Mouse (Mus musculus) CD4-positive, CD25-positive, alpha-beta regulatory T cell, adult 4 months (primary cell): ENCODE results near the gene Fndc11. TPM values are rescaled to one million over a fixed set of nuclear protein-coding genes. Genes with fewer than 3 reads are reported as not detected.
"Not testable (repeated sequence)": the region's sequence is repeated elsewhere in the genome, so short reads cannot be mapped to it uniquely, and the experiment has no call there.

Experiments
- ATAC-seq: one replicate; pipeline ENCODE4 v1.8.0; 2017
- polyA plus RNA-seq, 2 experiments: library from polyadenylated mRNA; unstranded; fragments of 100-300 nt; shearing (Covaris generic); gene quantifications; one replicate each; pipeline ENCODE4 v1.2.1; 2017

The Fndc11 gene
- 1 to 10 TPM in 1 of 2 experiments, not detected in 1; 1.3 TPM for polyA plus RNA-seq

- ATAC-seq, result peak; percentile 99
These were observed at the start of gene Fndc11 for GRCm38 (mm10) chr2:181219538-181220216. Fndc11 (plus strand) TSS chr2:181220013.

- no peak for ATAC-seq
These were observed 45.2 kb upstream of the Fndc11 start for GRCm38 (mm10) chr2:181174646-181175045.

DNA sequence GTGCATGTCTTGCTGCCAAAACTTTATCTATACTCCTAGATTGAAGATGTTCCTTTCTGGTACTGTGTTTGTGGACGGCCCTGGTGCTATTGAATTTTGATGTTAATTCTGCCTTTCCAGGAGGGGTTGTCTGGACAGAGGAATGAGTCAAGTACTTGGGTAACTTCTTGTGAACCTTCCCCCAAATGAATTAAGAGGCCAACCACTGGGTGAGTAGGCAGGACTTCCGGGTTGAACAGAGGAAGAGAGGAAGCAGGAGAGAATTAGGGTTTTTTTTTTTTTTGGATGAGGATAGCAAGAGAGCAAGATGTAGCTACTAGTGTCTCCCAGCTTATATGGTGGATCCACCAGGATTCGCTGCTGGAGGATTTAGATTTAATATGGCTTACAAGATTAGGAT, 41.8 kb upstream of the Fndc11 start:
- ATAC-seq, result no peak

DNA sequence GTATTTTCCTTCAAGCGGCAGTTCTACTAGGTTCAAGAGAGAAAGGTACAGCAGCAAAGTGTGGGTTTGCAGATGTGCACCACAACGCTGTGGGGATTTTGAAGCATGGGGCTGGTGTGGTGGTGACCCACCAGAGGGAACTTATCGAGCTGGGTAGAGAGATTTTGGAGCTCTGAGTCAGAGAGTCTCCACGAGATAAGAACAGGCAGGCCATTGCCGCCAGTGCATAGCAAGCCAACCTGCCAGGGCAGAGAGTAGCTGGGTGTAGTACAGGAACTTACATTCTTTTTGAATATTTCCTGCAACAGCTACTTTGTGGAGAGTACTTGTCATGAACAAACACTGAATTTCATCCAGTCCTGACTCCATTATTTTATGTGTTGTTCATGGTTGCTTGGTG, 41.3 kb upstream of the Fndc11 start:
- ATAC-seq, result no peak

DNA sequence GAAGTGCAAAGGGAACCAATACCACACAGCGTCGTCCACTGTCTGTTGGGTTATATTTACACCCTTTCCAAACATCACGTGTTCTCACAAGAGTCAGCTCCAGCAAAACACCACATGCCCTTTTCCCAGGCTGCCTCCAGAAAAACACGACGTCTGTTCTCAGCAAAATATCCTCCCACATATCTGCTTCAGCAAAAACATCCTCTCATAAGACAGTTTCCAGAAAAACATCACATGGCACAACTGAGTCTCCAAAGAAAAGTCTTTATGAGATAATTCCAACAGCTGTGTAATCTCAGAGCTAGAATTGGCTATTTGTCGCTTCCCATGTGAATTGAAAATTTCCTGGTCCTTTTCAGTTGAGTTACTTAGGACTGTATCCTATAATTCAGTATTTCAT, 38.9 kb upstream of the Fndc11 start:
- ATAC-seq, result no peak

- peak; percentile 74 for ATAC-seq
These were observed 33.2 kb upstream of the Fndc11 start for GRCm38 (mm10) chr2:181186635-181187034.

DNA sequence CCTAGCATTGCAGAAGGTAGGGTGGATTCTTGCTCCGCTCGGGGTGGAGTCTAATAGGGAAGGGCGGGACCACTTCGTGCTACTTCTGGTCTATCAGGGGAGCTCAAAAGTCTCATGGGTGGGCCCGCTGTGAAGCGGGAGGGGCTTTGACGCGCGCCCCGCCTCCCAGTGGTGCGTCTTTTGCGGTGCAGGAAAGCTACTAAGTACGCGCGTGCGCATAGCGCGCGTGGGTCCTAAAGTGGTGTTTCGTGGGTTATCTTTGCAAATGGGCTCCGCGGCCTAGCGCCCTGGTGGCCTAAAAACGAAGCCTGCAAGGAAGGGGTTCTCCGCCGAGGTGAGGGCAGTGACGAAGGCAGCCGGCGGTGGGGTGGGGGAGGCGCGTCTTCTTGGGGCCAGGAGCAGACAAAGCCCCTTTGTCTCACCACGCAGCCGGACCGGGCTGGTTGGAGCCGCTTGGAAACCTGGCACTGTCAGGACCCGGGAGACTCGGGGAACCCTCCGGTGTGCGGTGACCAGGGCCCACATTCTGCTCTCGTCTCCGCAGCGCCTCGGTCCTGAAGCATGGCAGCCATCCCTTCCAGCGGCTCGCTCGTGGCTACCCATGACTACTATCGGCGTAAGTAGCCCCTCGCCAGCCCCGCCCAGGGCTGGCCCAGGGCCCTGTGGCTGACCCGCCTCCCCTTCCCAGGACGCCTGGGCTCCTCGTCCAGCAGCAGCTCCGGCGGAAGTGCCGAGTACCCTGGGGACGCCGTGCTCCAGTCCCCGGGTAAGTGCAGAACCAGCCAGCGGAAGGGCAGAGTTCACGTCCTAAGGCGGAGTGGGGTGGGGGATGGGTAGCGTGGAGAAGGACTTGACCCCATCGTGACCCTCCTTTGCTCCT, 32.5 kb upstream of the Fndc11 start, which contains the start of gene Ppdpf:
Ppdpf (plus strand) TSS at position 127 of the 880 bp plus-strand sequence.
- ATAC-seq, result peak; percentile 92

GRCm38 (mm10) chr2:181188681-181189080, 31.1 kb upstream of the Fndc11 start:
- ATAC-seq, result no peak

DNA sequence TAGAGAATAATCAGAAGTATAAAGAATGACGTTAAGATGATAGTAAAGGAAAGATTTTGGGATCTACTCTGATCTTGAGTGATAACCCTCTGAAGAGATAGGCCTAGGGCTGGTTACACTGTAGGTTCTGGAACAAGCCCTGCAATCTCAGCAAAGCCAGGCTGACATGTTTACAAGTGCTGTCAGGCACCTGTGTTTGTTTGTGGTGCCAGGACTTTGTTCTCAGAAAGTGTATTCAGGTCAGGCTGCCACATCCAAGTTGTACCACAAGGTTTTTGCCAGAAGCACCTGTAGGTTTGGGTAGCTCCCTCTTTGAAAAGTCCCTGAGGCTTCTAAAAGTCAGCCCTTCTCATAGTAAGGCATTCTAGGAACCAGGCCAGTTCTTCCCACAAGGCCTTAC, 30.5 kb upstream of the Fndc11 start:
- ATAC-seq, result no peak

- not testable (repeated sequence) for ATAC-seq
These were observed 28.4 kb upstream of the Fndc11 start for GRCm38 (mm10) chr2:181191385-181191784.

- no peak for ATAC-seq
These were observed 27.9 kb upstream of the Fndc11 start for GRCm38 (mm10) chr2:181191936-181192335.

- ATAC-seq, result no peak
These were observed 26.8 kb upstream of the Fndc11 start for GRCm38 (mm10) chr2:181193044-181193443.

GRCm38 (mm10) chr2:181196628-181197300, 23.0 kb upstream of the Fndc11 start:
- ATAC-seq, result no peak

DNA sequence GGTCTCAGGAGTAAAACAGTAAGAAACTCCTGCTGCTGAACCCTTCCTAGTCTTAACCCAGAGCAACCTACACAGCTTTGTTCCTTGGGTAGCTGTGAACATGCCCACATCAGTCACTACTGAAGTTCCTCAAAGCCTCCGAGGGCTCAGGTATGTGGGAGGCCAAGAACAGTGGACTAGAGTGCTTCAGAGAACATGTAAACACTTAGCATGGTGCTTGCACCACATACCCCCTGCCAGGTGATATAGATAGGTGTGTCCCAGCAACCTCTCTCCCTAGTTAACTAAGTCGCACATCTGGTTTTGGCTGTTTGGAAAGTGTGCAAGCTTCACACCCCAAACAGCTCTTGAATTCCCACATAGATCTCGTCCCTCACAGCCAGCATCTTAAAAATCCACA, 18.2 kb upstream of the Fndc11 start:
- ATAC-seq, result no peak

DNA sequence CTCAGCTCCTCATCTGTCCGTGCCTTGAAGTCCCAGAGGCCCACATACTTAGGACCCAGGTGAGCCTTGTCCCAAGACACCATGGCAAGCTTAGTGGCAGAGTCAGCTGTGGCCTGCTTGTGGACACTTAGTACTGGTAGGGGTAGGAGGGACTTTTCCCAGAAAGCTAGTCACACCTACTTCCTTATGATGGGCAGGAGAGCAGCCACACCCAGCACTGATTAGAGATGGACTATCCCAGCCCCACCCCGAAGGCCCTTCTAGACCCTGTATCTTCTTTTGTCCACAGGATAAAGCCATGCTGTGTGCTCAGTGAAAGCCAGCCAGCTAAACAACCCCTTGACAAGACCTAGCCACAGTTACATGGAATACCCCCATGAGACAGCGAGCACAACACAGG, 17.4 kb upstream of the Fndc11 start, which contains the start of gene Ptk6:
Ptk6 (minus strand) TSS at position 368 of the 400 bp plus-strand sequence.
- ATAC-seq, result no peak

GRCm38 (mm10) chr2:181202886-181203285, 16.9 kb upstream of the Fndc11 start:
- no peak for ATAC-seq

DNA sequence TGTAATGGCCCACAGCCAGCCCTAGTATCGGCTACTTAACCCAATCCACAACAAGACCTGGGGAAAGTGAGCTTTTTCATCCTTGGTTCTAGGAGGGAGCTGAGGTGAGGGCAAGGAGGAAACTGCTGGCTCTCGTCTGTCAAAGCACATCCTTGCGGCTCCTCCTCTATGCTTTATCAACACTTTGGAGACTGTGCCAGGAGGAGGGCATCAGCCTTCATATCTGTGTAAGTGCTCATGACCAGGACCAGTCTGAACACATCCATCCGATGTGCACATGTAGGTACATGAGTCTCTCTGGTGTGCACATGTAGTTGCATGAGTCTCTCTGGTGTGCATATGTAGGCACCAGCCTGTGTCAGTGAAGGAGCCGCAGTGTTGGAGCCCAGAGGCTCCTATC, 14.1 kb upstream of the Fndc11 start:
- ATAC-seq, result no peak

DNA sequence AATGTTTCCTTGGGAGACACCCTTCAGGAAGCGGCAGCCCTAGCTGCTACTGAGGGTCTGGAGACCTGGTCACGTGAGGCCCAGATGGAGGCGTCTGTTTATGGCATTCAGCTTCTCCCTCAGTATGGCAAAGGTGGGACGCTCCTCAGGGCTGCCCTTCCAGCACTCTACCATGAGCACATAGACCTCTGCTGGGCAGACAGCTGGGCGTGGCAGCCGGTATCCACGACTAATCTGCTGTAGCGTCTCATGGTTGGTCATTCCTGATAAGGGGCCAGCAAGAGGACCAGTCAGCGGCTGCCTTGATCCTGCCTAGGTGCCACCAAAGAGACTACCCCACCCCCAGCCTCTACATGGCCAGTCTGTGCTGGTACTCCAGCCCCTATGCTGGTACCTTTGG, 13.7 kb upstream of the Fndc11 start:
- ATAC-seq, result no peak

- peak; percentile 56 for ATAC-seq
These were observed 7.3 kb upstream of the Fndc11 start for GRCm38 (mm10) chr2:181212389-181213020.

DNA sequence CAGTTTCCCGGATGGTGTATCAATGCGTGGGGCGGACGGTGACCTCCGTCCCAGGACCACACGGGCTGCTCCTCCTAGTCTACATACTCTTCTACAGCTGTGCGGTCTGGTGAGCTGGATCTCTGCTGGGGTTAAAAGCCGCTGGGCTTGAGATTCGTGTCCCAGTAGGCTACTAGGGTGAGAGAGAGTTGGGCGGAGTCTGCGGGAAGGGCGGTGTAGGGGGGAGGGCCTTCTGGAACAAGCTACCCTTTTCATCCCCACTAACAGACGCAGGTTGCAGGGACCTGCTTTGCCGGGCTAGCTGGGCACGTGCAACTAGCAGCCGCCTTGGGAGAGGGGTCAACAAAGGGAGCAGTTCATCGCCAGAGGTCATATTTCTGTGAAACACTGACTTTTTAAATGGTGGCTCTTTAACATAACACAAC, 6.8 kb upstream of the Fndc11 start, which contains the start of gene Srms:
Srms (minus strand) TSS at position 165 of the 425 bp plus-strand sequence.
- peak; percentile 73 for ATAC-seq

- no peak for ATAC-seq
These were observed 3.8 kb upstream of the Fndc11 start for GRCm38 (mm10) chr2:181216037-181216436.

- ATAC-seq, result no peak
These were observed 830 bp upstream of the Fndc11 start for GRCm38 (mm10) chr2:181218881-181219485.
